Mouse (Mus musculus) thymus, postnatal 36 days (tissue): ENCODE measurements around the gene Slc16a1.
A peak's percentile ranks its signal among the peaks of the same experiment; 100 is the strongest.

Experiments used
- DNase-seq, 2 experiments: peaks; one replicate each; pipeline ENCODE4 v3.0.0; 2022; ENCODE audit warnings: mixed read lengths in 2 of 2

Slc16a1 gene

DNA sequence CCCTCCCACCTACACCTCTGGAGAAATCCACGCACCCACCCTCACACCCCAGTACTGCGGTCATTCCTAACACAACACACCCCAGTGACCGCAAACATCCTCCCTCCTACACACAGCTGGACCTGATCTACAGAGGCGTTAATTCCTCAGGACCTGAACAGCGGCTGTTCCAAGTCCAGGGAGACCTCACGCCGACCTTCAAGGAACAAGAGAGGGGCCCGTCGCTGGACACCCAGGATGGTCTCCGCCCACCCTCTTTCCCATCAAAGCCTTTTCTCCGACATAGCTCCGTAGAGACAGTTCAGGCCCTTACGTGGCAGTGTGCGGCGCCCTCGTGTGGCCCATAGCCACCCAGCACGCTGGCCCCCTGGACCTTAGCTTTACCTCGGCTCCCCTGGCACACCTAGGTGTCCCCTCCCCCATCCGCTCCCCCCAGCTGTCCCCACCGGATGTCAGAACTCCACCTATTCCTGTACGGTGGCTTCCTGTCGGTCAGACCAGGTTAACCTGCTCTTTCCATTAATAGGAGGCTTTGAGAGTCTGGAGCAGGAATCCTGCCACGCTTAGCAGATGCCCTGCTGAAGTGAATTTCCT is 36.9 kb downstream of the Slc16a1 start:
- DNase-seq: peak; percentile 80 to 84

DNA sequence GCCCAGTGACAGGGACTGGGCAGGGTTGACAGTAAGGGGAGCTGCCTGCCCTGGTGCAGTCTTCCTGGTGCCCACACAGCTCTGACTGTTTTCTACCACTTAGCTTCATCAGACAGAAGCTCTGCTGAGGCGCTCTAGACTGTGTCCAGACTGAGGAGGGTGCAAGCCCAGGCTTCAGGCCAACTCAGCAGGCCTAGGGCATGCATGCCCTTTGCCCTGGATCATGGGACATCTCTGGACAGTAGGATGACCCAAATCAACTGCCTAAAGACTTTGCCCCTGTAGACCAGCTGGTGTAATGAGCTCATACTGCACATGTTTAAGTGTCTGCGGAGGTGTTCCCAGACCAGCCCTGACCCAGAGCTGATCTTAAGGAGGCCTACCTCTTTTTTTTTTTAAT is 39.3 kb downstream of the Slc16a1 start:
- no peak for DNase-seq

DNA sequence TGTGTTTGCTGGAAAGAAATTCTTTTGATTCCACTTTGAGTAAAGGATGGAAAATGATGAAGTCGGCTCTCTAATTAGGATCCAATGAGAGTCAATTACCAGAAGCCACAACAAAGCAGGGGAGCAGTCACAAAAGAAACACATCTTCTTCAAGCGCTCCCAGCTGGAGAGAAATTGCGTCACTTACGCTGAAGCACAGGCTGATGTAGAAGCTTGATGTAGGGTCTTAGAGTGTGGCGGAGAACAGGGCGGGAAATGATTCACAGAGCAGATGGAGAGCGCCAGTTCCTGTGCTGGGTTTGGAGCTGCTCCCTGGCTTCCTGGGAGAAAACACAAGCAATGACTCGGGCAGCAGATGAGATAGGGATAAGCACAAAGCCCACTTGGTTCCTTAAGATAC is 40.4 kb downstream of the Slc16a1 start:
- no peak for DNase-seq

DNA sequence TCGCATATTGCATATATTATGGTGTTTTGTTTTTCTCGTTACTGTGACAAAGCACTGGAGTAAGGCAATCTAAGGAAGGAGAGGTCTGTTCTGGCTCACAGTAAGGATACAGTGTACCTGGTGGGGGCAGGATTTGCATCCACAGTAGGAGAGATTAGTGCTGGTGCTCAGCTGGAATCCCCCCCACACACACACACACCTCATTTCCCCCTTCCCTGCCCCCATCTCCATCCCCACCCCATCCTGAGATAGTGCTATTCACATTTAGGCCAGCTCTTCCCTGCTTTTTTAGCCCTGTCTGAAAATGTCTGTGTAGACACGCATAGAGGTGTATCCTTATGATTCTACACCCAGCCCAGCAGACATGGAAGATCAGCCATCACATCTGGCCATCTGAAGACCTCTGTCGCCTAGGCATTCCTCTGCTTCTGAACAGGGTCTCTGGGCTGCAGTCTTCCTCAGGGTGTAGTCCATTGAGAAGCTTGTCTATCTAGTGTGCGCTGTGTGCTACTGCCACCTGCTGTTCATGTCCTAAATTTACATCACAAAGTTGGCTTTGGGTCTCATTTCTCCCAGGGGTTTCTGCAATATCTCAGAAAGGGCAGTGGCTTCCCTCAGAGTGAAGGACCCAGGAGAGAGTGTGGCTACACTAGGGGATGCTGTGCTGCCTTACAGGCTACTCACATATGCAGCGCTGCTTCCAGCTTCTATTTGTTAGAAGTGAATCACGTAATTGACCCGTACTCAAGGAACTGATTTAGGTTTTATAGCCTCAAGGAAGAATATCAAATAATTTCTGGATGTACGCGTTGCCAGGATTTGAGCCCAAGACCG is 44.4 kb downstream of the Slc16a1 start:
- DNase-seq: peak; percentile 64

DNA sequence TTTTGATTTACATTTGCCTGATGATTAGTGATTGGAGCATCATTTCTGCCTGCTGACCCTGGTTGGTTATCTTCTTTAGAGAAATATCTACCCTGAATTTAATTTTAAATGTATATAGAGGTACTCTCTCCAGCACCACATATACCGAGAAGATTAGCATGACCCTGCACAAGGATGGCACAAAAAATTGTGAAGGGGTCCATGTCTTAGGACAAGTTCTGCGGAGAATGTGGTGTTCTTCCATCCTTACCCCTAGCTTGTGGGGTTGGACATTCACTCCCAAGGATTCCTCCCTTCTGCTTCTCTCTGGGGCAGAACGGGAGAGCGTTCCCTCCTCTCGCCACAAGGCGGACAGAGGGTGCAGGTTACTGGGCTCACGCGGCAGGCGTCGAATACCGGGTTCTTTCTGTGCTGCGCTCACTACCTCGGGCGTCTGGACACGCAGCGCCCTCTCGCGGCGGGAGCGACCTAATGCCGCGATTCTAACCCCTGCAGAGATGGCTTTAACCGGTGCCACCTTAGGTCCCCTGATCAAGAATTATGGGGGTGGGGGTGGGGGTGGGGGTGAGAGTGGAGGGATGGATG is 62.4 kb downstream of the Slc16a1 start:
- DNase-seq: peak; percentile 84 to 87

DNA sequence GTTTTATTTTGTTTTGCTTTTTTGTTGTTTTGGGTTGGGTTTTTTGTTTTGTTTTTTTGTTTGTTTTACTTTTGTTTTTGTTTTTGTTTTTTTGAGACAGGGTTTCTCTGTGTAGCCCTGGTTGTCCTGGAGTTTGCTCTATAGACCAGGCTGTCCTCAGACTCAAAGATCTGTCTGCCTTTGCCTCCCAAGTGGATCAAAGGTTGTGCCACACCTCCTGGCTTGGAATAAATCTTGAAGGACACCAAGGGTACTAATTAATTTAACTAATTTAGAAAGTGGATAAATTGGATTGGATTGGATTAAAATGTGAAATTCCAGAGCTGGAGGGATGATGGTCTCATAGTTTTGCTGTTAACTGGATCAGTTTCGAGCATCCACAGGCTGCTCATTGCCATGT is 63.3 kb downstream of the Slc16a1 start:
- DNase-seq: no peak

DNA sequence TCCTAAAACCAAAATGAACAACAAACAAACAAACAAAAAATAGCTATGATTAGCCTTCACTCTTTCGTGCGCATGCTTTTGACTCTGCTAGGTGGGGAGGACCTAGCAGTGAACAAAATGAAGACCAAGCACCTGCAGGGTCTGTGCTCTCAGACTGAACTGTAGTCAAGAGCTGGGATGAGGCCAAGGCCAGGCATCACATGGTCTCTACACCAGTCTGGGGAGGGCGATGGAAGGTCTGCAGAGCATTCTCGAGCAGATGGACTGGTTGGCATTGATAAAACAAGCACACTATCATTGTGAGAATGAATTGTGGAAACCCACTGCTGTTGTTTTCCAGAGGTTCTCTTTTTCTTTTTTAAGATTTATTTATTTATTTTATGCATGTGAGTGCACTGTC is 65.5 kb downstream of the Slc16a1 start:
- no peak for DNase-seq

DNA sequence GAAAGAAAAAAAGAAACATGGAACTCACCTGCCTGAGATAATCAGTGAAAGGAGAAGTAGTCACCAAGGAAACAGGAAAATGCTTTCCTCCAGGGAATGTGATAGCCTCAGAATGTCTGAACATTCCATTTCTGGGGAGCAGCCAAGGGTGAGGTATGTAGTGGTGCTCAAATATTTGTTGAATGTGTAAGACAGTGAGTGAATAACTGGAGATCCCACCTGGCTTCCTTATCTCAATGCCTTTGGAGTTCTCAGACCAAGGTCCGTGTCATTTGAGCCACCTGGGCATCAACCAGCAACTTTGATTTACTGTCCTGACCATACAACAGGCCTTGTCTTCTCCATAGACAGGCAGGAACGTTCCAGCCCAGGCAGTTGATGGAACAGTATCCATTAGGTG is 68.0 kb downstream of the Slc16a1 start:
- no peak for DNase-seq

DNA sequence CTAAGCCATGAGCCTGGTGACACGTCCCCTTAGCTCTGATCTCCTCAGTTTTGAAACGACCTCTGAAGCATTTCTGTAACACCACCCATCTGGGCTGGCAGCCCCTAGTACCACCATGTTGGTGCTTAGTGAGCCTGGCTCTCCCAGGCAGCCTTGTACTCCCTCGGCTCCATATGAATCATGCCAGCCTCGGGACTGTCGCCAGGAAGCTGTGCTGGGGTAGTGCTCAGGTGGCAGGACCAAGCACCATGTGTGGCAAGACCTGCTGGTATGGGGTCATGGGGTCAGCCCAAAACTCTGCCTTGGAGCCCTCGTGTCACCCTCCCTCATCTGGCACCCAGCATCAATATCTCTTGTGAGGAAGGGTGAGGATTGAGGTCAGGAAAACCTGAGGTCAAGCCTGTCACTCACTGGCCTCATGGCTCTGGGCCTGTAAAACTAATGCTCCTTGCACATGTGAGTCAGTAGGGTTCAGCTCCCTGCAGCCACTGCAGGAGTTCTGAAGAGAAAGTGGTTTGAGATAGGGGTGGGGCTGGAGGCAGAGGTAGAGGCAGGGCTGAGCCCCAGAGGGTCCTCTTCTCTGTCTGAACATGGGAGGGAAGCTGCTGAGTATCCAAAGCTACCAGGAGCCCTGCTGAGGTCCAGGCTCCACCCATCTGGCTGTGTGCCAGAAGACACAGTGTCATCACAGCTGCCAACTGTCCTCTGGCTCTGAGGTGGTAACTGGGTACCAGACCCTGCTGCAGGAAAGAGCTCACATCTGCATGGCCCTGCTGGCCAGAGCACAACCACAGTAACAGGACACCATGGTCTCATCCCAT is 68.7 kb downstream of the Slc16a1 start:
- peak; percentile 8 to 11 for DNase-seq

DNA sequence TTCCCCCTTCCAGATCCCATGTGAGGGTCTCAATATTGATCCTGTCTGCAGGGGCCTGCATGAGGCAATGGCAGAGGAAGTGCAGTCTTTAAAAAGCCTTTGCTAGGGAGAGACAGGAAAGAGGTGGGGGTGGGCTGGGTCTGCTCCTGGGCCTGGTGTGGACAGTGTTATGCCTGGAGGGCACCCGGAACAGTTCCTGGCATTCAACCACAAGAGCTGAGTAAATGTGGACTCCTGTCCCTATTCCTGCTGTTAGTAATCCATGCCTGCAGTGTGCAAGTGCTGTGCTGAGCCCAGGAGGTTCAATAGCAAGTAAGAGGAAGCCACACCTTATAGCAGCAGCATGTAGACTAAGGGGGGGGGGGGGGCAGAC is 69.3 kb downstream of the Slc16a1 start:
- DNase-seq: peak in 1 of 2 experiments; percentile 12
